Mouse (Mus musculus) small intestine, adult 2 months (tissue): ENCODE results near the gene Ccdc152. TPM values are rescaled to one million over a fixed set of nuclear protein-coding genes. Genes with fewer than 3 reads are reported as not detected.
"Not testable (repeated sequence)": the region's sequence is repeated elsewhere in the genome, so short reads cannot be mapped to it uniquely, and the experiment has no call there.

Experiments
- H3K27ac ChIP-seq: fragments of 200-500 bp; 2 replicates; pipeline ENCODE4 v1.5.1; 2012; ENCODE audit warnings: low read depth, low read length, control low read depth, inconsistent platforms; ENCODE audit not compliant: insufficient read depth
- H3K27me3 ChIP-seq: fragments of 200-500 bp; 2 replicates; pipeline ENCODE4 v1.6.1; 2012; ENCODE audit warnings: mild to moderate bottlenecking, moderate library complexity, low read length, inconsistent platforms; ENCODE audit not compliant: control insufficient read depth, insufficient read depth
- H3K36me3 ChIP-seq: fragments of 200-500 bp; 2 replicates; pipeline ENCODE4 v1.6.1; 2012; ENCODE audit warnings: mild to moderate bottlenecking, low read length, control low read depth, inconsistent platforms; ENCODE audit not compliant: control insufficient read depth, insufficient read depth
- H3K4me1 ChIP-seq: fragments of 200-500 bp; 2 replicates; pipeline ENCODE4 v1.6.1; 2012; ENCODE audit warnings: low read length, inconsistent platforms, mixed read lengths; ENCODE audit not compliant: control insufficient read depth, insufficient read depth, insufficient read length
- H3K4me3 ChIP-seq: fragments of 200-500 bp; 2 replicates; pipeline ENCODE4 v1.5.1; 2012; ENCODE audit warnings: low read depth, mild to moderate bottlenecking, control low read depth, inconsistent platforms, low read length, moderate library complexity
- CTCF ChIP-seq: fragments of 200-500 bp; IDR thresholded peaks from 2 replicates; pipeline ENCODE4 v1.5.1; 2012; ENCODE audit warnings: low read depth, mild to moderate bottlenecking, control low read depth, inconsistent platforms, low read length, moderate library complexity, mixed read lengths; ENCODE audit not compliant: insufficient replicate concordance, insufficient read length; ENCODE audit errors: extremely low read depth
- POLR2A ChIP-seq: fragments of 200-500 bp; IDR thresholded peaks from 2 replicates; pipeline ENCODE4 v1.6.1; 2012; ENCODE audit warnings: low read depth, mild to moderate bottlenecking, control low read depth, inconsistent platforms, low read length, moderate library complexity
- WGBS: fragments of 180-500 bp; shearing (Covaris S2); methylation state at CpG from one replicate; pipeline ENCODE4 v1.1.7; 2018; 5-methylcytosine and 5-hydroxymethylcytosine counted together
- polyA plus RNA-seq: library from polyadenylated mRNA; depleted of rRNA; stranded (reverse); fragments of >200 nt; gene quantifications from 2 replicates; pipeline ENCODE4 v1.2.3, GENCODE M21; 2012; rRNA removed

The Ccdc152 gene
- polyA plus RNA-seq, 1 experiment: 2.5 TPM

DNA sequence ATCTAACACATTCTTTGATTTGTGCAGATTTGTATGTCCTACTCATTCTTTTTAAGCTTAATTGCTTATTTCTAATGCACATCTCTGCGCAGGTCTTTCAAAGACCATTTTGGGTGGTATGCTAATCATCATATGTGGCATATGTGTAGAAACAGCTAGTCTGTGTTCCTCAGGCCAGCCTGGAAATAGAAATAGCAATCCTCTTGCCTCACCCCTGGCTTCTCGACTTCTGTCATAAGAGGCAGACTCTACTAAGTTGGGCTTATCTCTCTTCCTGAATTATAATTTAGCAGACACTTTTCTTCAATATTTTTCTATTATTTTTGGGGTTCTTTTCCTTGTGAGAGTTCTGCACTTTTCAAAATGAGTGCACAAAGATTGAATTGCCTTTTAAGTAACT is 52.7 kb downstream of the Ccdc152 start:
- peaks cover 14% of the 10 kb centered on the region for H3K4me1 ChIP-seq
- H3K27ac ChIP-seq: peak overlapping the region; percentile 51; the same call in 1 of the 2 replicates
- H3K4me3 ChIP-seq: no peak overlapping the region
- 43% methylated on average over 2 of the region's 2 CpGs for WGBS
- TF ChIP-seq POLR2A (no peak), CTCF (no peak)
- no peaks in the 10 kb centered on the region for H3K27me3 ChIP-seq
- no peaks in the 10 kb centered on the region for H3K36me3 ChIP-seq

DNA sequence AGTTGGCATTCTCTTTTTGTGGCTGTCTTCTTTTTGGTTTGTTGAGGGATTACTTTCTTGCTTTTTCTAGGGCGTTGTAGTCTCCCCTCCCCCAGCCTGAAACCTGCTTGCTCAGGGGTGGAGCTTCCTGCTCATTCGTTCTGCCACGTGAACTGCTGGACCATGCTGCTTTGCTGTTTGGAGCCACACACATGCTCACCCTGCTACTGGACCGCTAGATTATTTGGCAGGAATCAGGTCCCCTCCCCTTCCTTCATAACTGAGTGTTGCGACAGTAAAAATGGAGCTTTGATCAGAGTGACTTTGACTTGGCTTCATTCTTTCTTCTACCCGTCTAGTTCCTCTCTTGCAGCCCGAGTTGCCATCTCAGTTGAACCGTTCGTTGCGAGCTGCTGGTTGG is 58.3 kb downstream of the Ccdc152 start:
- H3K4me1 ChIP-seq, H3K27me3 ChIP-seq, H3K36me3 ChIP-seq, H3K4me3 ChIP-seq, H3K27ac ChIP-seq: not testable (repeated sequence)
- WGBS: 89% methylated on average over 10 of the region's 10 CpGs

DNA sequence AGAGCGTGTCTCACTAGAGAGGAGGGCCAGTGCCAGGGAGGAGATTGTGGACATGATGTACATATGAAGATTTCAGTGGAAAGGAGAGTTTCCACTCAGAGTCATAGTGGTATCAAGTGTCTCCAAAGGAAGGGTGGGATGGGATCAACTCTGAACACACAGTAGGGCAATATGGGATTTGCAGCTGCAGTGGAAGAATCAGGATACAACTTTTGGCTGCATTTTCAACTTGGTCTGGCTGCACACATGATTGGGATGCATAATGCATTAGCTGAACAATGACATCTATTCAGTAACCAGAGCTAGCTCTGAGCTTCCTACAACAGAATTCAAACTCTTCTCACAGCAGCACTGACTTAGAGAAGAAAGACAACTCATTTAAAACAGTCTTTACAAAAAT is 65.4 kb downstream of the Ccdc152 start:
- 94% methylated on average over 1 of the region's 1 CpGs for WGBS
- Histone ChIP-seq H3K27ac (no peak overlapping the region), H3K27me3 (no peaks in the 10 kb centered on the region), H3K4me1 (peaks cover 5% of the 10 kb centered on the region; the same call in 1 of the 2 replicates), H3K4me3 (no peak overlapping the region), H3K36me3 (no peaks in the 10 kb centered on the region)
- TF ChIP-seq POLR2A (no peak), CTCF (no peak)

DNA sequence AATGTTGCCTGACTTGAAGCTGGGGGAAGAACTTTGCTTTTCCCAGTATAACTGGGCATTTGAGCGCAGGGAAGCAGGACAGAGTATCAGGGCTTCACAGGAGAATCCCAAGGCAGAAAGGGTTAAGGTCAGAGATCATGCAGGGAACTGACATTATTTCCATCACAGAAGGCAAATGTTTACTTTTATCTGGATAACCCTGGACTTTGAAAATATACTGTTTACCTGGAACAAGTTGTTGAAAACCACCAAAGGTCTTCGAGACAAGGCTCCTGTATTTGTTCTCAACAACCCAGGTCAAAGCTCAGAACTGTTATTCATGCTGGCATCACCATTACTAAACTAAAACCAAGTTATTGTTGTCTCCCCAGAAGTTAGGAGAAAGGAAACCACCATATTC is 67.0 kb downstream of the Ccdc152 start:
- TF ChIP-seq CTCF (no peak), POLR2A (no peak)
- Histone ChIP-seq H3K4me1 (peaks cover 12% of the 10 kb centered on the region), H3K27me3 (no peaks in the 10 kb centered on the region), H3K27ac (peak overlapping the region; percentile 58; the same call in 1 of the 2 replicates), H3K36me3 (no peaks in the 10 kb centered on the region), H3K4me3 (no peak overlapping the region)
- WGBS: 45% methylated on average over 2 of the region's 2 CpGs

DNA sequence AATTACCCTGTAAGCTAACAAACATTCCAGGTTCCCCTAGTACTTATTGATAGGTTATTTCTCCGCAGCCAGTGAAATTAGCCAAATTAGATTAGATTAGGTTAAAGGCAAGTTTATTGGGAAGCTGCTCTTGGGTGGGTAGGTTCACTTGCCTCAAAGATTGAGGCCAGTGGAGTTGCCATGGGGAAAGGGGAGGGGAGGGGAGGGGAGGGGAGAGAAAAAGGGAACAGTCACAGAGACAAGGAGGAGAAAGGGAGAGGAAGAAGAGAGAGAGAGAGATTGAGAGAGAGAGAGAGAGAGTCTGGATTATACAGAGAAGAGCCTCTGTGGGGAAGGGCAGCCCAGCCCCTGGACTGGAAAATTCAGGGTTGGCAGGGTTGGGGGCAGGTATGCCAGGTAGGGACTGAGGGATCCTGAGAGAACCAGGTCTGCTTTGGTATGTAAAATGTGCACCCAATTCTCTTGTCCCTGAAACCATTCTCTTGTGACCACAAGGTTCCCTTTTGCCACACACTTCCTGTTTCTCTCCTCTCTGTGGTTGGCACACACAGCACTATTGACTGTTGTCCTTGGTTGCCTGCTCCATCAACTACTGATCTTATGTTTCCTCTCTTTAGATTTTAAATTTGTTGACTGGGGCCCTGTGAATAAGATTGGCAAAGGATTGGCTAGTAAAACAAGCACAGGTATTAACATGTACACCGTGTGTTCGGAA is 69.3 kb downstream of the Ccdc152 start:
- Histone ChIP-seq H3K27ac (no peak overlapping the region), H3K27me3 (no peaks in the 10 kb centered on the region), H3K4me1 (peaks cover 19% of the 10 kb centered on the region), H3K36me3 (no peaks in the 10 kb centered on the region), H3K4me3 (no peak overlapping the region)
- WGBS: 85% methylated on average over 3 of the region's 3 CpGs
- TF ChIP-seq POLR2A: no peak
- no peak for TF ChIP-seq CTCF

DNA sequence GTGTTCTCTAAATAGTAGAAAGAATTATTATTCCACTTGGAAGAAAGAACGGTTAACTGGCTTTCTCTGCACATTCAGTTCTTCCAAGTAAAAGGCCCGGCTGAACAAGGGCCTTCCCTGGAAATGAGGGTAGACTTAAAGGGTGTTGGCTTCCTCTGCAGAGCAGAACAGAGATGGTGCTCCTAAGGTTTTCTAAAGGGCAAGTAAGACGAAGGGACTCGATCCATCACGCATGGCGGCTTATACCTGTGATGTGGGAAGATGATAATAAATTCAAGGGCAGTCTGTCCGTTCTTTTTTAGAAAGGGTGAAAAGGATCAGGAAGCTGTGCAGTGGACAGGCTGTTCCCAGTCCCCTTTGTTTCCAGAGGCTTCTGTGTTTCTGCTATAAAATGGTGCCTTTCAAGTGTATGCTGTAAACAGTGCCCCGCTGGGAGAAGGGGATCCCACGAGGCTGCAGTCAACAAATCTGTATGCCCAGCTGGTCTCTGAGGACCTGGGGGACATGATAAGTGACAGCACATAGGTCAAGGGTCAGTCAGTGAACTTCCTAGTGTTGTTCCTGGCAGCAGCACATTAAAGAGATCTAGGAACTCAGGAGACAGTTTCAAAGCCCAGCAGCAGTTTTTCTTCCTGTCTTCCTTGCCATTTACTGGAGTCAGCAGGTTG is 71.0 kb downstream of the Ccdc152 start:
- Histone ChIP-seq H3K4me3 (no peak overlapping the region), H3K4me1 (peaks cover 31% of the 10 kb centered on the region), H3K27ac (peak overlapping the region; percentile 26), H3K27me3 (no peaks in the 10 kb centered on the region), H3K36me3 (no peaks in the 10 kb centered on the region)
- TF ChIP-seq POLR2A (no peak), CTCF (no peak)
- WGBS: 62% methylated on average over 9 of the region's 9 CpGs

DNA sequence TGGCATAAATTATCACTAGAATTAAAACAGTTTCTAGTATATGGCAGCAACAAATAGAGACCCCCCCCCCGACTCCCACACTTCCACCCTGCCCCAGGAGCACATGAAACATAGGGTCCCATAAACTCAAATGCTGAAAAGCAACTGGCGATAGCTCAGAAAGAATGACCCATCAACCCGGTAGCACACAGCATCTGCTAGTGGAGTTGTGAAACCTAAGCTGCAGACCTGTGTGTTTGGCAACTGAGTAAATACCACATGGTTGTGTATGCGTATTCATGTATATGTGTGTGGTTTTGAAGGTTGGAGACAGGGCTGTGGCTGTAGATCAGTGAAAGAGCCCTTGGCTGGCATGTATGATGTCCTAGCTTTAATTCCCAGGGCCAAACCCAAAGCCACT is 72.3 kb downstream of the Ccdc152 start:
- Histone ChIP-seq H3K4me3 (no peak overlapping the region), H3K27me3 (no peaks in the 10 kb centered on the region), H3K4me1 (peaks cover 32% of the 10 kb centered on the region), H3K36me3 (no peaks in the 10 kb centered on the region), H3K27ac (no peak overlapping the region)
- no peak for TF ChIP-seq CTCF
- TF ChIP-seq POLR2A: no peak
- 91% methylated on average over 4 of the region's 4 CpGs for WGBS

Other genes starting within 250 kb of the Ccdc152 start
- gene Selenop, start 35.0 kb downstream of the Ccdc152 start, polyA plus RNA-seq: 201 and 1,598 TPM in 2 replicates